Mouse (Mus musculus): Measurements from ENCODE around the gene Socs2.

DNA sequence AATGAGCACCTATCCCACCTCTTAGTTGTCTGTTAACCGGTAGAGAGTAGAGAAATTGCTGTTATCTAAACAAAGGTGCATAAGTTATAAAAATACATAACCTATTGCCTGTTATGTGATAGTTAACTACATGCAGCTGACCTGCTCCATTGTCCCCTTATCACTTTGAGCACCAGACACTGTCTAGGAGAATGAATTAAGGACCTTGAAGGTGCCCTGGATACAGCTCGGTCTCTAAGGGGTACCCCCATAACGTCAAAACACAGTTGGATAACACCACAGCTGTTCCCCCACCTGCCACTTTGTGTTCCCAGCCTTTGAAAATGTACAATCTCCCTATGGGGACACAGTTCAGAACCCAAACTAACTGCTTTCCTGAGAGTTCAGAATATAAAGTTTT lies 68.5 kb downstream of the Socs2 start:
- TF ChIP-seq CTCF (IDR thresholded peaks at IDR 0.05; ENCODE audit: low read depth, low read length): no peak
- no peak for TF ChIP-seq GATA1 (IDR thresholded peaks at IDR 0.05; ENCODE audit: borderline replicate concordance, low read length)
- TF ChIP-seq POLR2AphosphoS5 (IDR thresholded peaks at IDR 0.05; ENCODE audit: insufficient replicate concordance, low read depth, low read length): no peak
- TF ChIP-seq TAL1 (conservative IDR thresholded peaks at IDR 0.05; ENCODE audit: low read depth, low read length): no peak
- no peak for TF ChIP-seq GATA2 (IDR thresholded peaks at IDR 0.05; ENCODE audit: borderline replicate concordance, low read depth, low read length)

Measured in G1E (cell line).